Mouse (Mus musculus) monocyte, adult 5-6 weeks (primary cell): ENCODE results near the gene Hnrnph2. TPM values are rescaled to one million over a fixed set of nuclear protein-coding genes. Genes with fewer than 3 reads are reported as not detected.

Source experiments
- ATAC-seq: fragments of 153-309, 156-312 bp; replicated peaks from 2 replicates; pipeline ENCODE4 v1.8.0; 2017; ENCODE audit warnings: mild to moderate bottlenecking; ENCODE audit not compliant: low TSS enrichment, insufficient number of reproducible peaks, severe bottlenecking, poor library complexity, low FRiP score
- total RNA-seq: library from RNA; stranded (forward); fragments of 200-1000, 200-491, 200-594 nt; gene quantifications from 3 replicates; pipeline ENCODE4 v1.2.3, GENCODE M21; 2017

The Hnrnph2 gene
- total RNA-seq, result 217 to 274 TPM (median 232 TPM) in 3 replicates

- ATAC-seq, result peak; percentile 96
These were observed at the start of gene Hnrnph2, which contains the start of gene Gla for GRCm38 (mm10) chrX:134600659-134601379. Hnrnph2 (plus strand) TSS chrX:134601179. Gla (minus strand) TSS chrX:134601125.

GRCm38 (mm10) chrX:134553326-134553725 lies 47.7 kb upstream of the Hnrnph2 start:
- ATAC-seq, result no peak

- ATAC-seq, result peak; percentile 61; the same call in 1 of the 2 replicates
These were observed 46.6 kb upstream of the Hnrnph2 start for GRCm38 (mm10) chrX:134554425-134554824.

GRCm38 (mm10) chrX:134564326-134564725 lies 36.7 kb upstream of the Hnrnph2 start:
- ATAC-seq, result no peak

- ATAC-seq, result no peak
These were observed 34.3 kb upstream of the Hnrnph2 start for GRCm38 (mm10) chrX:134566536-134567222.

GRCm38 (mm10) chrX:134577896-134578295 lies 23.1 kb upstream of the Hnrnph2 start:
- ATAC-seq, result no peak

GRCm38 (mm10) chrX:134580528-134581305 lies 20.3 kb upstream of the Hnrnph2 start:
- no peak for ATAC-seq

GRCm38 (mm10) chrX:134582270-134582669 lies 18.7 kb upstream of the Hnrnph2 start:
- ATAC-seq, result no peak

- peak; percentile 30 for ATAC-seq
These were observed 17.9 kb upstream of the Hnrnph2 start, which contains the start of gene Btk for GRCm38 (mm10) chrX:134582888-134583669. Btk (minus strand) TSS chrX:134583570.

GRCm38 (mm10) chrX:134585103-134586002 lies 15.6 kb upstream of the Hnrnph2 start, which contains the start of gene Rpl36a:
Rpl36a (plus strand) TSS chrX:134585654.
- ATAC-seq, result peak; percentile 93

- ATAC-seq, result no peak
These were observed 14.5 kb upstream of the Hnrnph2 start for GRCm38 (mm10) chrX:134586447-134586846.

GRCm38 (mm10) chrX:134588261-134588660 lies 12.7 kb upstream of the Hnrnph2 start:
- ATAC-seq, result no peak

- ATAC-seq, result no peak
These were observed 12.0 kb upstream of the Hnrnph2 start for GRCm38 (mm10) chrX:134588997-134589396.

- no peak for ATAC-seq
These were observed 11.1 kb upstream of the Hnrnph2 start for GRCm38 (mm10) chrX:134589836-134590235.

GRCm38 (mm10) chrX:134599922-134600565 lies 935 bp upstream of the Hnrnph2 start:
- no peak for ATAC-seq

GRCm38 (mm10) chrX:134601380-134602120 lies 571 bp downstream of the Hnrnph2 start:
- ATAC-seq, result 0 out of 2 replicates have a peak, but pooled peaks have one; percentile 38
